Mouse (Mus musculus) ES-CJ7 (cell line): ENCODE data around the gene Rin2.
"Not testable (repeated sequence)": the region's sequence is repeated elsewhere in the genome, so short reads cannot be mapped to it uniquely, and the experiment has no call there.

Experiments used
- DNase-seq: peaks from one replicate; pipeline ENCODE4 v3.0.0; 2011; ENCODE audit warnings: low read depth, low spot score

Rin2 gene

DNA sequence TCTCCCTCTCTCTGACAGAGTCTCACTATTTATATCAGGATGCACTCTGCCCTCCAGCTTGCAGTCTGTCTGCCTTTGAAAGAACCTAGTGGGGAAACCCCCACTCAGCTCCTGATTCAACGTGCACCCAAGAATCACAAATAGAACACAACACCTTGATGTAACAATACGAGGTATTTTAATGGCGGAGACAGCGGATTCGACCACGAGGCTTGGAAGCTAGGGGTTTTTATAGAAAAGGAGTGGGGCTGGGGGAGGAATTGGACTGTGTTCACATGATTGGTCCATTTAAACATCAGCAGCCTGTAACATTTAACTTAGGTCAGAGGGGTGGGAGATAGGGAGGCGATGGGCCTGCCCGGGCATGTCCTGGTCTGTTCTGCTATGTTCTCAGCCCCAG is 225.3 kb downstream of the Rin2 start:
- DNase-seq: peak; percentile 41

DNA sequence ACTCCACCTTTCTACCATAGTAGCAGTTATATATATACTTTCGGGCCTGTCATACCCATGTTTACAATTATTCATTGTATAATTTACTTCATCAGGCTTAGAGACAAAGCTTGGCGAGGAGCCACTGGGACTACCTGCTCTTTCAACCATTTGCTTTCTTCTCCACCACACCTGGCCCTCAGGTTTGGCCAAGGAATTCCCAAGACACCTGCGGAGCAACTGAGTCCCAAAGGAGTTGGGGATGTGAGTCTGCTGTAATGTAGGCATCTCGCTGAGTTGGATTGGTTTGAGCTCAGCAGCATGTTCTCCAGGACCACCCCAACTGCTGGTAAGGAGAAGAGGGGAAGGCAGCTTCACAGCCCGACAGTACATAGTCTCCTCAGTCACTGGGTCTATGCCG is 226.8 kb downstream of the Rin2 start, which contains the start of gene Naa20:
Naa20 (plus strand) TSS at position 239 of the 400 bp plus-strand sequence.
- DNase-seq: no peak

DNA sequence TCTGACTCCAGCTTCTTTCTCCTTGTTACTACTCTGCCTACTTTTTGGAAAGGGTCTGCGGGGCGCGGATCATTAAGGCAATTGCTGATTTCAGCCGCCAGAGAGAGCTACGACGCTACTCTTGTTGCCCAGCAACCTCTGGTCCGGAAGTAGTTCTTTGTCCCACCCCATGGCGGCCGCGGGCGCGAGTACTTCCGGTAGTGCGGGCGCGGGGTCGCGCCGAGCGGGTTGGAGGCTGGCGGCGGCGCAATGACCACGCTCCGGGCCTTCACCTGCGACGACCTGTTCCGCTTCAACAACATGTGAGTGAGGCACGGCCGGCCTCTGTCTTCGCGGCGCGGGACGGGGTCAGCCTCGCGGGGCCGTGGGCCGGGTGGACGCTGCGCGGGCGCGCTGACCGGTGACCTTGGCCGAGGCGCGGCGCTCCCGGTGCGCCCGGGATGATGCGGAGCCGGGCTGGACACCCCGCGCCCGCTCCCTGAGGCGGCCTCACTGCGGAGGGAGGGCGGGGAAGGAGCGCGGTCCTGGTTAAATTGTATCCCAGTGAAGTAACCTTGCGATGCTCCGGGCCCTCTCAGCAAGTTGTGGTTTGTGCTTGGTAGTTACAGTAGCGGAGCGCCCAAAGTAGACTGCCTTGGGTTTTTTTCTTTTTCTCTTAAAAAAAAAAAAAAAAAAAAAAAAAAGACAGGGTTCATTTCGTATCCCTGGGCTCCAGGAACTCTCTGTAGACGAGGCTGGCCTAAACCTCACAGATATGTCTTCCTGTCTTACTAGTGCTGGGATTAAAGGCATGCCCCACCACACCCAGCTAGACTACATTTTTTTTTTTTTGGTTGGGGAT is 228.3 kb downstream of the Rin2 start:
- peak; percentile 93 for DNase-seq

DNA sequence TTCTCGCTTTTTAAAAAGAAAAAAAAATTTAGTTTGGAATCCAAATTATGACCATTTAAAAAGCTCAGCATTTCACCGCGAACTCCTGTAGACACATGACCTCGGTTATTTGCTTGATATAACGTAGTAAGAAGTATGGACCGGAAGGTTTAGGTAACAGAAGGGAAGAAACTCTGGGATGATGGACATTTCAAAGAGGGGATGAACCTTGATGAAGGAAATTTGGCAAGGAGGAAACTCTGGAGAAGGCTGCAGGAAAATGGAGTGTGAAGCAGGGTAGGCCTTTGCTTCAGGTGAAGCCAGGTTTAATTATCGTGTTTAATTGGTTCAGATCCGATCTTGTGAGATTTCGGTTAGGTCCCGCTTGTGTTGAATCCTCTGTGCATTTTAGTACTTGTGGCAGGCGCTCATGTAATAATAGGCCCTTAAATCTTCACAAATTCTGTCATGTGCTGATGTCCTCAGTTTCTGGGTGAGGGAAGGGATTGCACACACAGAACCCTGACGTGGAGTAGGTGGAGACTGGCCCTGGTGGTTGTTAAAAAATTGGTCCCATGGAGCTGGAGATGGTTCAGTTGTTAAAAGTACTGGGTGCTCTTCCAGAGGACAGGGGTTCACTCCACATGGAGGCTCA is 229.1 kb downstream of the Rin2 start:
- DNase-seq: no peak

DNA sequence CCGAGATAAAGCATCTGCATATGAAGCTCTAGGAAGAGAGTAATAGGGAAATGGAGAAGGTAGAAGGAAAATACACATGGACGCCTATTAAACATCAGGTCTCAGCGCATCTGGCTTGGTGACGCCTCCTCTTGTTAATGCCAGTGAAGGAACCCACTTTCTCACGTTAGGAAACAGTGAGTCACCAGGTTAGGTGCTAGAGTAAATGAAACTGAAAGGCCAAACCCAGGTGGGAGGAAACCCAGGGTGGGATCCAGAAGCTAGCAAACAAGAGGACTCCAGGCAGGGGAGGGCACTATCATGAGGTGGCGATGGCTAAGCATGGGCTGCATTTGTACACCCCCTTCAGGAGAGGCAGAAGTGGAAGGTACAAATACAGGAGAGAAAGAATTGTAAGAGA is 230.1 kb downstream of the Rin2 start:
- no peak for DNase-seq

DNA sequence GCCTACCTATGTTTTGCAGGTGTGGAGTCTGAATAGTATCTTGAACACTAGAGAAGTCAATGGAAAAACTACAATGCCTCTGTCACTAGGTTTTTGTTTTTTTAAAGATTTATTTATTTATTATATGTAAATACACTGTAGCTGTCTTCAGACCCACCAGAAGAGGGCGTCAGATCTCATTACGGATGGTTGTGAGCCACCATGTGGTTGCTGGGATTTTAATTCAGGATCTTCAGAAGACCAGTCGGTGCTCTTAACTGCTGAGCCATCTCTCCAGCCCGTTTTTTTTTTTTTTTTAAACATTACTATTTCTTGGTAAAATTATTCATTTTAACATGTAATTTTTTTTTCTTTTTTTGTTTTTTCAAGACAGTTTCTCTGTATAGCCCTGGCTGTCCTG is 230.9 kb downstream of the Rin2 start:
- not testable (repeated sequence) for DNase-seq

DNA sequence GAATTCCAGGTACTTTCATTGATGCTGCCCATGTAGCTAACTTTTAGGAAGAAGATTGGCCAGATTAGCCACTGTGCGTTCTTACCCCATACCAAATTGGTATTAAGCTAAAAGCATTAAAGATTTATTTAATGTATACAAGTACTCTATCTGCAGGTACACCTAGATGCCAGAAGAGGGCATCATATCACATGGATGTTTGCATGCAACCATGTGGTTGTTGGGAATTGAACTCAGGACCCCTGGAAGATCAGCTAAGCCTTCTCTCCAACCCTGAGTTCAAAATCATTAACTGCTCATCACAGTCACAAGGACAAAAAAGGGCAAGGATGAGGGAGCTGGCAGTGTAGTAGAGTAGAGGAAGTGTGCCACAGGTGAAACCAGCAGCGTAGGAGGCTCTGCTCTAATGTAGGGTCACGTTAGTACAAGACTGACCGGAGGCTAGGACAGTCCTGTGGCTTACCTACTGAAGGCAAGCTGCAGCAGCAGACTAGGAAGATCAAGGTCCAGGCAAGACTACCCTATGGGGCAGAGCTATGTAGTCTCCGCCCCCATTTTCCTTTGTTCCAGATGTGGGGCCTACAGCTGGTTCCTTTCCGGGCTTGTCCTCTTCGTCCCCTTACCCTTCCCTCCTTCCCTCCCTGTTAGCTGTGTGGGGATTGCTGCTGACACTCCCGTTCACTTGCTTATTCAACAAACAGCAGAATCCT is 246.1 kb downstream of the Rin2 start:
- DNase-seq: no peak

DNA sequence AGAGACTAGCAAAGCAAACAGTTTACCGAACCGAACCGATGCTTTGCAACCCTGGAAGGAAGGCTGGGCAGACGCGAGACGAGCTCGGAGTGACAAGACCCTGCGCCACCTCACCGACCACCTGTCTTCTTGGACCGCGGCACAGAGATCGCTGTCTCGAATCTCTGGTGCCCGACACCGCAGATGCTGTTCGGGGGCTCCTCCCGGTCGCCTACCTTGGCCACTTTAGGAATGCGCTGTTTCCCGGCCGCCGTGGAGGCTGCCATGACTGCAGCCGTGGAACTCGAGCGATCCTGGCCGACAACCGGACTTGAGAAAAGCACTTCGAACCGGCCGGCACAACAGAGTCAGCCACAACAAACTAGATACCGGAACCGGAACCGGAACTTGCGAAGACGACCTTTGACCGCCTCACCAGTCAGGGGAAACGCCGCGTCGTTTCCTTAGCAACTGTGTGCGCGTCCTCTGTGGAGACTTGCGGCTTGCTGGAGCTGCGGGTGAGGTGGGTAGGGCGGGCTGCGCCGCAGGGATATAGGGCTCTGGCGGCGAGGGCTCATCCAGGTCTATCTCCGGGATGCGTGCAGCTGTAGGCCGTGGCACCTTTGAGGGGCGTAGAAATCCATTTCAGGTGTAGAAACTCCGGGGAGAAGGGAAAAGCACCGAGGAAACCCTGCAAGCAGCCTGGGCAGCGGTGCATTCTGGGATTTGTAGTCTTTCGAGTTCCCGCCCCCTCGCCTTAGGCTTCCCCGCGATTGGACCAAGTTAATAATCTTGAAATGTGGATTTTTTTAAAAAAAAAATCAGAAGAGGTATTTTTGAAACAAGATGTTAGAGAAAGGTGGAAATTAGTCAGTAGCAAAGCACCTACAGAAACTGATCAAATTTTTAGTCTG is 259.6 kb downstream of the Rin2 start, which contains the start of the genes Cfap61 and Crnkl1:
Cfap61 (plus strand) TSS at position 446 of the 893 bp plus-strand sequence.
Crnkl1 (minus strand) TSS at position 676 of the 893 bp plus-strand sequence.
- DNase-seq: peak; percentile 94

DNA sequence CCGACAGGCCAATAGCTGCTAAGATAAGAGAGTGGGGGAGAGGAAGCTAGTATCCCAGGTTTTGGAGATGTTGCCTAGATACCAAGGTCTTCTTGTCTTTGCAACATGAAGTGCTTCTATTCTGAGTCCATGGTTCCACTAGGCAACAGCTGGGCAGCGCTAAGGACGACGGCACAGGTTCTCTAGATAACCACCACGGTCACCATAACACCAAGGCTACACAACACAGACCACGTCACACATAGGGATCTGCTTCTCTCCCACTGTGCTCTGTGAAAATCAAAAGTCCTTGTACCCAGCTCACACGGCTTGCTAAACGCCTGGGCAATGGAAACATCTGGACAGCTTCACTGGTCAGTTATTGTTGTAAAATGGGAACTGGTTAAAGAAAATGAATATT is 262.0 kb downstream of the Rin2 start:
- no peak for DNase-seq
